Mouse (Mus musculus) midbrain, embryonic 11.5 days (tissue): Measurements from ENCODE around the gene Stam. TPM values are rescaled to one million over a fixed set of nuclear protein-coding genes. Genes with fewer than 3 reads are reported as not detected.
"Not testable (repeated sequence)": the region's sequence is repeated elsewhere in the genome, so short reads cannot be mapped to it uniquely, and the experiment has no call there.

Experiments used
- ATAC-seq: fragments of 200-750 bp; cut with Nextera tagmentation; 2 replicates; pipeline ENCODE4 v1.8.0; 2017; ENCODE audit warnings: moderate TSS enrichment, moderate library complexity; ENCODE audit not compliant: low FRiP score
- DNase-seq: peaks from one replicate; pipeline ENCODE4 v3.0.0; 2015; ENCODE audit warnings: low spot score; ENCODE audit errors: missing footprints
- H3K27ac ChIP-seq: fragments of 300-500 bp; sonication (generic); 2 replicates; pipeline ENCODE4 v1.5.1; 2014; ENCODE audit warnings: low read depth, low read length
- H3K27me3 ChIP-seq: fragments of 300-500 bp; sonication (generic); 2 replicates; pipeline ENCODE4 v1.6.1; 2014; ENCODE audit warnings: mild to moderate bottlenecking, low read length, moderate library complexity, mixed read lengths; ENCODE audit not compliant: control insufficient read depth, insufficient read depth
- H3K36me3 ChIP-seq: fragments of 300-500 bp; sonication (generic); 2 replicates; pipeline ENCODE4 v1.6.1; 2014; ENCODE audit warnings: mild to moderate bottlenecking, low read length, moderate library complexity, mixed read lengths; ENCODE audit not compliant: control insufficient read depth, insufficient read depth
- H3K4me1 ChIP-seq: fragments of 300-500 bp; sonication (generic); 2 replicates; pipeline ENCODE4 v1.6.1; 2014; ENCODE audit warnings: low read length; ENCODE audit not compliant: control insufficient read depth, insufficient read depth
- H3K4me2 ChIP-seq: fragments of 300-500 bp; sonication (generic); 2 replicates; pipeline ENCODE4 v1.6.1; 2014; ENCODE audit warnings: mild to moderate bottlenecking, moderate library complexity
- H3K4me3 ChIP-seq: fragments of 300-500 bp; sonication (generic); 2 replicates; pipeline ENCODE4 v1.5.1; 2014; ENCODE audit warnings: low read depth, low read length
- H3K9ac ChIP-seq: fragments of 300-500 bp; sonication (generic); 2 replicates; pipeline ENCODE4 v1.6.1; 2014; ENCODE audit warnings: low read length
- H3K9me3 ChIP-seq: fragments of 300-500 bp; sonication (generic); 2 replicates; pipeline ENCODE4 v1.6.1; 2016; ENCODE audit warnings: low read length; ENCODE audit not compliant: control insufficient read depth
- WGBS: fragments of 180-500 bp; shearing (Covaris S2); extraction: QIAGEN DNeasy Blood & Tissue Kit; methylation state at CpG from one replicate; pipeline ENCODE4 v1.1.7; 2014; 5-methylcytosine and 5-hydroxymethylcytosine counted together
- polyA plus RNA-seq: library from polyadenylated mRNA; unstranded; fragments of >200 nt; fragmentation: Nextera tagmentation; extraction: Ambion mirVana; gene quantifications from 2 replicates; pipeline ENCODE4 v1.2.1, GENCODE M21; 2014

The Stam gene
- polyA plus RNA-seq, 1 experiment from 2014 or later, result 103 TPM

DNA sequence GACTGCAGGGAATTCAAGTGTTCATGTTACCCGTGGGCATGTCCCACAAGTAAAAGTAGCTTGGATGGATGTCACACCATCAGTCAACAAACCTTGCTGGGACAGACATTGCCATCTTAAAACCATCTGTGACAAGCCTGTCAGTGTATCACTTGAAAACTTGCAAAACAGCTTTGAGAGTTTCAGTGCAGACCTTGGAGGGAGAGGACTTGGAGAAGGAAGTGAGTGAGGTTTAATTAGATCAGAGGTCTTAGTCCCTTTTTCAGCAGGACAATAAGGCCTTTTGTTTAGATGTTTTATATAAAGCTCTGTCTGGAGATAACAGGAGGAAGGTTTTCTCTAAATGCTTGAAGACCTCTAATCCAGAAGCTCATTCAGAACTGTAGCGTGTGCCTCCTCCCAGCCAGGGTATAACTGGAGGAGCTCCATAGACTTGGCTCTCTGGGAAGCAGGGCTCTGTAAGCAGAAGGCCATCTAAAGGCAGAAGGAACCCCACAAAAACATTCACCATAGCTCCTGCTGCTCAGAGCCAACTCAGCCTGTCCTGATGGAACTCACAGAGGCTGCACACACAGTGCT lies 124.5 kb downstream of the Stam start:
- not testable (repeated sequence) for H3K27me3 ChIP-seq, H3K27ac ChIP-seq, H3K9ac ChIP-seq, H3K4me3 ChIP-seq, H3K4me2 ChIP-seq, H3K4me1 ChIP-seq, DNase-seq, H3K9me3 ChIP-seq, H3K36me3 ChIP-seq, ATAC-seq
- no CpG with 5 or more reads among the region's 2 CpGs for WGBS

Other genes starting within 250 kb of the Stam start
- 43.9 and 46.3 TPM in 2 replicates for gene Hacd1, start 18.0 kb upstream of the Stam start, polyA plus RNA-seq
- 0.08 TPM in 1 of 2 replicates, not detected in the other for gene Tmem236, start 100.4 kb downstream of the Stam start, polyA plus RNA-seq
- 6.4 and 8.3 TPM in 2 replicates for gene Mrc1, start 155.3 kb downstream of the Stam start, polyA plus RNA-seq